Mouse (Mus musculus) CH12.LX (cell line): Measurements from ENCODE around the gene Nck2.

ENCODE experiments used
- E2F4 ChIP-seq: IDR thresholded peaks from 2 replicates; pipeline ENCODE4 v1.6.1; 2011; ENCODE audit warnings: low read depth, low read length, improper control_type of control experiment; ENCODE audit not compliant: insufficient replicate concordance
- MAFK ChIP-seq: IDR thresholded peaks from 2 replicates; pipeline ENCODE4 v1.6.1; 2011; ENCODE audit warnings: low read length, improper control_type of control experiment; ENCODE audit not compliant: insufficient replicate concordance
- POLR2A ChIP-seq: IDR thresholded peaks from 2 replicates; pipeline ENCODE4 v1.6.1; 2011; ENCODE audit warnings: low read depth, mild to moderate bottlenecking, improper control_type of control experiment, low read length
- ZMIZ1 ChIP-seq: IDR thresholded peaks from 2 replicates; pipeline ENCODE4 v1.6.1; 2012; ENCODE audit warnings: low read depth, mild to moderate bottlenecking, inconsistent platforms, low read length, improper control_type of control experiment

DNA sequence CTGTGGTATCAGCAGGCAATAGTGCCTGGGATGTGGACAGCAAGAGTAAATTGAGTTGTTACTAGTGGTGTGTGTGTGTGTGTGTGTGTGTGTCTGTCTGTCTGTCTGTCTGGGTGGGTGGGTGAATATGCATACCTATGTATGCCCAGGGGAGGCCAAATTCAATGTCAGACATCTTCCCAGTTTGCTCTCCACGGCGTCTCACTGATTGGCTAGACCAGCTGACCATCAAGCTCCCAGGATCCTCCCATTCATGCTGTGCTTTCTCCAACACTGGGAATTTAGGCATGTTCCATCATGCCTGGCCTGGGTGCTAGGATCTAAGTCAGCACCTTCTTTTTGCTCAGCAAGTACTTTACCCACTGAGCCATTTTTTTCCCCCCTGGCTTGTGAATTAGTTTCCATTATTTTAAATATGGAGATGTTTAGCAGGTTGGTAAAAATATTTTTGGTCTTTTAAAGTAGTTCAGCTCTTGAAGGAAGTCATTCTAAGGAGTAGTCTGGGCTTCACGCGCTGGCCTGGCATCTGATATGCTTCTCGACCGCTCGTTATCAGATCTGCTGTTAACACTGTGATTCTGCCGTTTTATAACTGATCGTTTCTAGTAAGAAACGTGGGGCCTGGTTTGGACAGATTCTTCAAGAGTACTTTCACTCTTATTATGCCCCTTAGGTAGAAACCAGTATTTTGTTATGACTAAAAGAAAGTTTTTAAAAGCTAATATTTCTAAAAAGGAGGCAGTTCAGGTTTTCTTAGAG is 26.2 kb downstream of the Nck2 start:
- TF ChIP-seq ZMIZ1 (no peak), POLR2A (no peak), MAFK (no peak), E2F4 (no peak)
